Mouse (Mus musculus): ENCODE measurements around the gene Tep1. TPM values are rescaled to one million over a fixed set of nuclear protein-coding genes. Genes with fewer than 3 reads are reported as not detected.
"Not testable (repeated sequence)": the region's sequence is repeated elsewhere in the genome, so short reads cannot be mapped to it uniquely, and the experiment has no call there.

Tep1 gene
- polyA plus RNA-seq, 1 experiment from 2014 or later = 4.6 TPM

DNA sequence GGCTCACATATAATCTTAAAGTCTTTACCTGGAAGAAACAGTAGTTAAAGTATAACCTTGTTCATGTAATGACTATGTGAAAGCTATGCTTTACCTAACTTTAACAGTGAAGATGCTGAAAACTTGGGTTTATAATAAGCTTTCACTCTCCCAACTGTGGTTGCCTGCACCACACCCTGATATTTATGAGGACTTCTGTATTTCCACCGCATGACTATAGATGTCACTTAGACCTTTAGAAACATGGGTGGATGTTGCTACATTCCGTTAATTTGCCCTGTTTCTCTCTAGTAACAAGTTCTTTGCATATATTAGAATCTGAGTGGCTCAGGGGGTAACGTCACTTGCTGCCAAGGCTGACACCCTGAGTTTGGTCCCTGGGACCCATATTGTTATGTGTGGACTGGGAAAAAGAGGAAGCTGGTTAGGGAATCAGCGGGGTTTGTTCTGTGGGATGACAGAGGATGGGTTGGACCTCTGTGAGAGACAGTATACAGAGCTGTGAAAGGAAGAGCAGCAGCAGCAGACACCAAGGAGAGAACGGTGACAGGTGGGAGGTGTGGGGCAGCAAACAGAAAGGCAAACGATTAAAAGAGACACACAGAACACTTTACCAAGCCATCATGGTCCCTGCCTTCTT lies 5.4 kb upstream of the Tep1 start:
- no peak for DNase-seq (ENCODE audit: low spot score)
- no peak for ATAC-seq (replicated peaks; ENCODE audit: low FRiP score)
- no peak overlapping the region for H3K27ac ChIP-seq (ENCODE audit: low read depth, low read length)
- no peak overlapping the region for H3K9ac ChIP-seq (ENCODE audit: low read depth, low read length)
- 68% methylated on average over 6 of the region's 6 CpGs for WGBS
- no peaks in the 10 kb centered on the region for H3K36me3 ChIP-seq (ENCODE audit: control insufficient read depth, insufficient read depth, low read length)
- no peak overlapping the region for H3K4me2 ChIP-seq
- no peak overlapping the region for H3K4me3 ChIP-seq (ENCODE audit: low read depth, low read length)
- H3K27me3 ChIP-seq (replicated peaks; ENCODE audit: control insufficient read depth, insufficient read depth, low read length) = no peaks in the 10 kb centered on the region
- H3K4me1 ChIP-seq (replicated peaks; ENCODE audit: control insufficient read depth, insufficient read depth, low read length) = no peaks in the 10 kb centered on the region
- H3K9me3 ChIP-seq (ENCODE audit: control insufficient read depth, low read length) = no peaks in the 10 kb centered on the region

DNA sequence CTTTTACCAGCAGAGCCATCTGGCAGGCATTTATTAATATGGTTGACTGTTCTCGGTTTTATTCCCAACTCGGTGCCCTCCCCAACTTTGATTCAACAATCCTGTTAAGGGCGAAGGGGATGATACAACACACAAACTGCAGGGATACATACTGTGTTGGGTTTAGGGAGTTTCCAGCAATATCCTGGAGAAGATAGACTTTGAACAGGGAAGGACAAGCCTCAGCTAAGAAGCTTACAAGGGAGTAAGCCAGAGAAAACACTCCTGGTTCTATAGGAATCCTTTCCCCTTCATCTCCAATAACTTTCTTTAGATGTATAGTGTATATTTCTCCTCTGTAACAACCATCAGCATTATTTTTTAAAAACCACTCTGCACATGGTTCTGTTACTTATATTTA lies 4.8 kb upstream of the Tep1 start:
- 84% methylated on average over 3 of the region's 3 CpGs for WGBS
- Histone ChIP-seq H3K4me2 (no peak overlapping the region), H3K9ac (ENCODE audit: low read depth, low read length) (no peak overlapping the region)

DNA sequence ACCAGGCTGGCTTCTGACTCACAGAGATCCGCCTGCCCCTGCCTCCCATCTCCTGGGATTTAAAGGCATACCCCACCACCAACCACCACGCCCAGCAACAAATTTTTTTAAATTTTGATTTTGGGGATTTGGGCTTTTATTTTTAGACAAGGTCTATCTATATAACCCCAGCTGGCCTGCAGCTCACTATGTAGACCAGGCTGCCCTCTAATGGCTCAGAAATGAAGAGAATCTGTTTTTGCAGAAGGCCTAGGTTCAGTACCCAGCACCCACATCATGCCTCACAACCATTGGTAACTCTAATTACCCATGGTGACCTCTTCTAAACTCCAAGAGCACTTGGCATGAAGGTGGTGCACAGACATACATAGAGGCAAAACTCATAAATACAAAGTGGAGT lies 924 bp upstream of the Tep1 start:
- 80% methylated on average over 2 of the region's 2 CpGs for WGBS

More for the DNA sequence above, 4.8 kb upstream of the Tep1 start:
- Histone ChIP-seq H3K9me3 (ENCODE audit: control insufficient read depth, low read length) (no peaks in the 10 kb centered on the region), H3K4me3 (ENCODE audit: low read depth, low read length) (no peak overlapping the region), H3K27ac (ENCODE audit: low read depth, low read length) (no peak overlapping the region), H3K27me3 (replicated peaks; ENCODE audit: control insufficient read depth, insufficient read depth, low read length) (no peaks in the 10 kb centered on the region), H3K4me1 (replicated peaks; ENCODE audit: control insufficient read depth, insufficient read depth, low read length) (no peaks in the 10 kb centered on the region), H3K36me3 (ENCODE audit: control insufficient read depth, insufficient read depth, low read length) (no peaks in the 10 kb centered on the region)
- ATAC-seq (replicated peaks; ENCODE audit: low FRiP score) (no peak), DNase-seq (ENCODE audit: low spot score) (no peak)

DNA sequence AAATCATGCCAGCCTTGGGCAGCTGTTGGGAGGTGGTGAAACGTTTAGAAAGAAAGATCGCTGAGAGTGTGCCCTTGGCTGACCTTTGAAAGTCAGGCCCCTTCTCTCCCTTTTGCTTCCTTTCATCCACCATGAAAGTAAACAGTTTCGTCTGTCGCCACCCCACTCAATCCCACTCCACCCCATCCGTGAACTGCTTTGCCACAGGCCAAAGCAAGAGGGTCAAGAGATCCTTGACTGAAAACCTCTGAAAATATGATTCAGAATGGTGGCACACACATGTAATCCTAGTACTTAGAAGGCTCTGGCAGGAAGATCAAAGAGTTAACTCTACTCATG lies 414 bp upstream of the Tep1 start:
- Histone ChIP-seq H3K9me3 (ENCODE audit: control insufficient read depth, low read length) (no peaks in the 10 kb centered on the region), H3K36me3 (ENCODE audit: control insufficient read depth, insufficient read depth, low read length) (no peaks in the 10 kb centered on the region), H3K4me1 (replicated peaks; ENCODE audit: control insufficient read depth, insufficient read depth, low read length) (no peaks in the 10 kb centered on the region), H3K9ac (ENCODE audit: low read depth, low read length) (no peak overlapping the region), H3K4me2 (peak overlapping the region; percentile 76), H3K27me3 (replicated peaks; ENCODE audit: control insufficient read depth, insufficient read depth, low read length) (no peaks in the 10 kb centered on the region), H3K27ac (ENCODE audit: low read depth, low read length) (no peak overlapping the region), H3K4me3 (ENCODE audit: low read depth, low read length) (peak overlapping the region; percentile 66)
- no peak for ATAC-seq (replicated peaks; ENCODE audit: low FRiP score)
- 40% methylated on average over 5 of the region's 5 CpGs for WGBS
- no peak for DNase-seq (ENCODE audit: low spot score)

More for the DNA sequence above, 924 bp upstream of the Tep1 start:
- Histone ChIP-seq H3K27me3 (replicated peaks; ENCODE audit: control insufficient read depth, insufficient read depth, low read length) (no peaks in the 10 kb centered on the region), H3K27ac (ENCODE audit: low read depth, low read length) (no peak overlapping the region), H3K9me3 (ENCODE audit: control insufficient read depth, low read length) (no peaks in the 10 kb centered on the region), H3K4me1 (replicated peaks; ENCODE audit: control insufficient read depth, insufficient read depth, low read length) (no peaks in the 10 kb centered on the region), H3K9ac (ENCODE audit: low read depth, low read length) (no peak overlapping the region), H3K4me3 (ENCODE audit: low read depth, low read length) (no peak overlapping the region), H3K36me3 (ENCODE audit: control insufficient read depth, insufficient read depth, low read length) (no peaks in the 10 kb centered on the region), H3K4me2 (no peak overlapping the region)
- DNase-seq (ENCODE audit: low spot score) = no peak
- no peak for ATAC-seq (replicated peaks; ENCODE audit: low FRiP score)

DNA sequence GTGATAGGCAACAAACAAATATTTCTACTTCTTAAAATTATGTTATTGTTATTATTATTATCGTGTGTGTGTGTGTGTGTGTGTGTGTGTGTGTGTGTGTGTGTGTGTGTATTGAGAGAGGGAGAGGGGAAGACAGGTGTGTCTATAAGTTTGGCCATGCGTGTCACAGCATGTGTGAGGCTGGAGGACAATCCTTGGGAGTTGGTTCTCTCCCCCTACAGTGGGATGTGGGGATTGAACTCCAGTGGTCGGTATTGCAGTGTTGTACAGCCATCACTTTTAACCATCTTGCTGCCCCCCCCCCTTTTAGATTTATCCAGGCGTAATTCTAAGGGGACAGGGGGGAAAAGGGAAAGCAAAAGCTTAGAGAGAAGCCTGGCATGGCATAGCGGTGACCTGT lies 1.7 kb downstream of the Tep1 start:
- ATAC-seq (replicated peaks; ENCODE audit: low FRiP score) (no peak), DNase-seq (ENCODE audit: low spot score) (no peak)
- Histone ChIP-seq H3K27ac (ENCODE audit: low read depth, low read length) (no peak overlapping the region), H3K4me3 (ENCODE audit: low read depth, low read length) (no peak overlapping the region), H3K36me3 (ENCODE audit: control insufficient read depth, insufficient read depth, low read length) (no peaks in the 10 kb centered on the region), H3K4me2 (no peak overlapping the region), H3K9me3 (ENCODE audit: control insufficient read depth, low read length) (no peaks in the 10 kb centered on the region), H3K27me3 (replicated peaks; ENCODE audit: control insufficient read depth, insufficient read depth, low read length) (no peaks in the 10 kb centered on the region), H3K4me1 (replicated peaks; ENCODE audit: control insufficient read depth, insufficient read depth, low read length) (no peaks in the 10 kb centered on the region), H3K9ac (ENCODE audit: low read depth, low read length) (no peak overlapping the region)
- WGBS = 80% methylated on average over 5 of the region's 5 CpGs

DNA sequence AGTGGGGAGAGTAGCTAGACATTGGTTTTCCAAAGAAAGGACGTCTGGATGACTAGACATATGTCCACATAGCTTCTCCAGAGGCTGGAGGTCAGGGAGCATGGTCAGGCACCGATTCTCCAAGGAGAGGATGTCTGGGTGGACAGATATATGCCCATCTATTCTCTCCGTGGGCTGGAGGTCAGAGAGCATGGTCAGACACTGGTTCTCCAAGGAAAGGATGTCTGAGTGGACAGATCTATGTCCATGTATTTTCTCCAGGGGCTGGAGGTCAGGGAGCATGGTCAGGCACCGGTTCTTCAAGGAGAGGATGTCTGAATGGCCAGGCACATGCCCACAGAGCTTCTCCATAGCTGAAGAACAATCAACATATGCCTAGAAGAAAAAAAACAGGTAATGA lies 2.1 kb downstream of the Tep1 start:
- Histone ChIP-seq H3K27me3 (replicated peaks; ENCODE audit: control insufficient read depth, insufficient read depth, low read length) (no peaks in the 10 kb centered on the region), H3K9me3 (ENCODE audit: control insufficient read depth, low read length) (no peaks in the 10 kb centered on the region), H3K4me1 (replicated peaks; ENCODE audit: control insufficient read depth, insufficient read depth, low read length) (no peaks in the 10 kb centered on the region), H3K36me3 (ENCODE audit: control insufficient read depth, insufficient read depth, low read length) (no peaks in the 10 kb centered on the region), H3K9ac (ENCODE audit: low read depth, low read length) (no peak overlapping the region), H3K27ac (ENCODE audit: low read depth, low read length) (no peak overlapping the region), H3K4me3 (ENCODE audit: low read depth, low read length) (no peak overlapping the region), H3K4me2 (no peak overlapping the region)
- no peak for DNase-seq (ENCODE audit: low spot score)
- WGBS = 66% methylated on average over 4 of the region's 4 CpGs
- no peak for ATAC-seq (replicated peaks; ENCODE audit: low FRiP score)

DNA sequence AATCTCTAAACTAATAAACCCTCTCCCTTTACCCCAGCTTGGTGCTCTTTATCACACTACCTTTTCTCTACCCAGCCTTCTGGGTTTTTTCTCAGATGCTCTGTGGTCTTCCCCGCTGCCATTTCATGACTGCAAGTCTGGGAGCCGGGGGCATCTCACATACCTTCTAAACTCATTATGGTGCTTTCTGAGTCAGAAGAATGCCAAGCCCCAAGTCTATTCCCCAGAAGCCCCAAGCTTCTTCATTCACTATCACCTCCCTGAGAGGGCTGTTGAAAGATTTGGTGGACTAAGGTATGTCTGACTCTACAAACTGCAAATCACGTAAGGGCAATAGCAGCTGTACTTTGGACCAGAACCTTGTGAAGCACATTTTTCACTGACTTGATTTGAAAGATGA lies 3.4 kb downstream of the Tep1 start:
- DNase-seq (ENCODE audit: low spot score) (no peak), ATAC-seq (replicated peaks; ENCODE audit: low FRiP score) (no peak)
- H3K9ac ChIP-seq (ENCODE audit: low read depth, low read length) = no peak overlapping the region
- H3K27me3 ChIP-seq (replicated peaks; ENCODE audit: control insufficient read depth, insufficient read depth, low read length) = no peaks in the 10 kb centered on the region
- no peak overlapping the region for H3K27ac ChIP-seq (ENCODE audit: low read depth, low read length)
- H3K4me2 ChIP-seq = no peak overlapping the region
- no peaks in the 10 kb centered on the region for H3K36me3 ChIP-seq (ENCODE audit: control insufficient read depth, insufficient read depth, low read length)
- H3K4me3 ChIP-seq (ENCODE audit: low read depth, low read length) = no peak overlapping the region
- 82% methylated on average over 3 of the region's 3 CpGs for WGBS
- H3K4me1 ChIP-seq (replicated peaks; ENCODE audit: control insufficient read depth, insufficient read depth, low read length) = no peaks in the 10 kb centered on the region
- no peaks in the 10 kb centered on the region for H3K9me3 ChIP-seq (ENCODE audit: control insufficient read depth, low read length)

DNA sequence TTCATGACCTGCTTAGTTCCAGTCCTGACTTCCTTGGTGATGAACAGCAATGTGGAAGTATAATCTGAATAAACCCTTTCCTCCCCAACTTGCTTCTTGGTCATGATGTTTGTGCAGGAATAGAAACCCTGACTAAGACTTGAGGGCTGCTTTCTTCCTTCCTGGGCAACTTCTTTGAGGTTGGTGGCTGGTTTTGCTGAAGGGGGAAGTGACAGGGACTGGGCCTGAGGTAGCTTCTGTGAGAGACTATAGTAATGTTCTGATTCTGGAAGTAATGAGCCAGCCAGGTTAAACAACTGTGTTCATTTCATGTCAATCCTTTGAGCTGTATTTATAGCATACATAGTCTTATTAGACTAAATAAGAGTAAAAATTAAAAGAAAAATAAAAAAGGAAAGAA lies 5.4 kb downstream of the Tep1 start:
- H3K4me1 ChIP-seq (replicated peaks; ENCODE audit: control insufficient read depth, insufficient read depth, low read length); H3K4me3 ChIP-seq (ENCODE audit: low read depth, low read length); ATAC-seq (replicated peaks; ENCODE audit: low FRiP score); H3K4me2 ChIP-seq; H3K36me3 ChIP-seq (ENCODE audit: control insufficient read depth, insufficient read depth, low read length); H3K27me3 ChIP-seq (replicated peaks; ENCODE audit: control insufficient read depth, insufficient read depth, low read length); H3K9me3 ChIP-seq (ENCODE audit: control insufficient read depth, low read length); DNase-seq (ENCODE audit: low spot score); H3K27ac ChIP-seq (ENCODE audit: low read depth, low read length); H3K9ac ChIP-seq (ENCODE audit: low read depth, low read length): not testable (repeated sequence)

DNA sequence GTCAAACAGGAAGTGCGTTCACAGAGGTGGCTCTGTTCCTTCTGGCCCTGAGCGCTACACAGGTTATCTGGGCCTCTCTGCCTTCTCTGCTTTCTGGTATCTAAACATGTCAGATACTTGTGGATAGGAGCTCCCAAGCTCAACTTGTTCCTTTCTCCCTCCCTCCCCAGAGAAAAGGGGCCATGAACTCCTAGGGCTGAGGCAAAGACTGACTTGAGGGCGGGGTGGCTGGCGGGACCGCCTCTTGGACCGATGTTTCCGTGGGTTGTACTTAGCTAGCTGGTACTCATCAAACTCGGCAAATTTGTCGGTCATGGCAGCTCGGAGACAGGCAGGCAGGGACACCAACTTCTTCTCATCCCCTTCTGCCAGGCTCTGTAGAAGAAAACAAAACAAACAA lies 7.7 kb downstream of the Tep1 start:
- no peaks in the 10 kb centered on the region for H3K4me1 ChIP-seq (replicated peaks; ENCODE audit: control insufficient read depth, insufficient read depth, low read length)
- no peak overlapping the region for H3K4me2 ChIP-seq

More for the DNA sequence above, 7.7 kb downstream of the Tep1 start:
- Histone ChIP-seq H3K27me3 (replicated peaks; ENCODE audit: control insufficient read depth, insufficient read depth, low read length) (no peaks in the 10 kb centered on the region), H3K36me3 (ENCODE audit: control insufficient read depth, insufficient read depth, low read length) (peaks cover 3% of the 10 kb centered on the region), H3K27ac (ENCODE audit: low read depth, low read length) (no peak overlapping the region), H3K9me3 (ENCODE audit: control insufficient read depth, low read length) (no peaks in the 10 kb centered on the region), H3K9ac (ENCODE audit: low read depth, low read length) (no peak overlapping the region), H3K4me3 (ENCODE audit: low read depth, low read length) (no peak overlapping the region)
- DNase-seq (ENCODE audit: low spot score) (no peak), ATAC-seq (replicated peaks; ENCODE audit: low FRiP score) (no peak)
- WGBS = 88% methylated on average over 10 of the region's 10 CpGs

Data from liver, embryonic 11.5 days (tissue).